Mouse (Mus musculus) heart, adult 2 months (tissue): ENCODE measurements at regions not wholly inside any gene's neighbourhood (a gene's known extent, or its start where the extent isn't known, plus 50 kb on each side); places are given as distances from the start of the nearest gene placed in this dataset.

Source experiments
- DNase-seq, 2 experiments: peaks; one replicate each; pipeline ENCODE4 v3.0.0; 2021
- H3K27ac ChIP-seq: fragments of 200-600 bp; 2 replicates; pipeline ENCODE4 v1.8.1; 2022
- H3K27me3 ChIP-seq: fragments of 200-500 bp; 2 replicates; pipeline ENCODE4 v1.6.1; 2012; ENCODE audit warnings: mild to moderate bottlenecking, low read length, inconsistent platforms, mixed read lengths; ENCODE audit not compliant: control insufficient read depth, insufficient read depth
- H3K36me3 ChIP-seq: fragments of 200-500 bp; 2 replicates; pipeline ENCODE4 v1.6.1; 2012; ENCODE audit warnings: low read length, inconsistent platforms; ENCODE audit not compliant: control insufficient read depth, insufficient read depth
- H3K4me1 ChIP-seq: fragments of 200-500 bp; 2 replicates; pipeline ENCODE4 v1.6.1; 2011; ENCODE audit warnings: low read length; ENCODE audit not compliant: control insufficient read depth, insufficient read depth
- H3K4me3 ChIP-seq: fragments of 200-600 bp; 2 replicates; pipeline ENCODE4 v1.8.1; 2022
- H3K79me2 ChIP-seq: fragments of 200-500 bp; replicated peaks from 2 replicates; pipeline ENCODE4 v1.6.1; 2012; ENCODE audit warnings: mild to moderate bottlenecking, inconsistent platforms, low read length, moderate library complexity, mixed read lengths; ENCODE audit not compliant: control insufficient read depth, insufficient read depth
- H3K9ac ChIP-seq: fragments of 200-500 bp; 2 replicates; pipeline ENCODE4 v1.6.1; 2012; ENCODE audit warnings: low read depth, mild to moderate bottlenecking, control low read depth, inconsistent platforms, low read length, mixed read lengths
- CTCF ChIP-seq: fragments of 200-600 bp; IDR thresholded peaks from 2 replicates; pipeline ENCODE4 v1.8.1; 2022; ENCODE audit warnings: antibody characterized with exemption, mild to moderate bottlenecking, moderate library complexity
- EP300 ChIP-seq: fragments of 200-500 bp; IDR thresholded peaks from 2 replicates; pipeline ENCODE4 v1.6.1; 2011; ENCODE audit warnings: low read depth, low read length, control low read depth; ENCODE audit not compliant: insufficient read depth
- POLR2A ChIP-seq: fragments of 200-500 bp; IDR thresholded peaks from 2 replicates; pipeline ENCODE4 v1.6.1; 2011; ENCODE audit warnings: mild to moderate bottlenecking, low read depth, low read length, control low read depth; ENCODE audit not compliant: insufficient read depth
- WGBS: fragments of 180-500 bp; shearing (Covaris S2); methylation state at CpG from one replicate; pipeline ENCODE4 v1.1.7; 2018; 5-methylcytosine and 5-hydroxymethylcytosine counted together
- intact Hi-C: fragments of 180-260 bp; cut with DNase I; formaldehyde crosslinking; loops from one replicate; pipeline ENCODE4 v1.15.1; 2025

DNA sequence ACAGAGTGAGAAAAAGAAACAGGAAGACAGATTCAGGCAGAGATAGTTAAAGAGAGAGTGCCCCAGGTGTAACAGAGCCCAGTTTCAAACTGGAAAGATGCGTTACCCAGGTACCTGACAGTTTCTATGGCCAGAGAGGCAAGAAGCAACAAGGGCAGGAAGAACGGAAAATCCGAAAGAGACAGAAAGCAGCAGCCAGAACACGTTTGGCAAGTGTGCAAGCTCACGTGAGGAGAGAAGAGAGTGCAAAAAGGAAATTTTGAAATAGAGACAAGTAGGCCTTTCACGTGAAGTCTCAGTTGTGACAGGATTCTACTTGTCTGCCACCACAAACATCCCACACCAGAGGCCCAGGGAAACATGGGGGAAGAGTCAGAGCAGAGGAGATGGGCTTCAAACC lies 259.8 kb downstream of the Gm11361 start:
- Histone ChIP-seq H3K36me3 (no peaks in the 10 kb centered on the region), H3K27me3 (no peaks in the 10 kb centered on the region), H3K27ac (no peak overlapping the region), H3K4me3 (no peak overlapping the region), H3K4me1 (peaks cover 10% of the 10 kb centered on the region), H3K9ac (no peak overlapping the region), H3K79me2 (no peaks in the 10 kb centered on the region)
- DNase-seq = no peak
- intact Hi-C loops = no loop called here
- TF ChIP-seq POLR2A = no peak
- TF ChIP-seq CTCF = no peak
- TF ChIP-seq EP300 = no peak
- 92% methylated on average over 6 of the region's 6 CpGs for WGBS

- Histone ChIP-seq H3K27me3 (no peaks in the 10 kb centered on the region), H3K4me1 (peaks cover 12% of the 10 kb centered on the region), H3K36me3 (no peaks in the 10 kb centered on the region), H3K4me3 (no peak overlapping the region), H3K9ac (no peak overlapping the region), H3K27ac (no peak overlapping the region), H3K79me2 (no peaks in the 10 kb centered on the region)
- DNase-seq = no peak
- 83% methylated on average over 2 of the region's 2 CpGs for WGBS
- no peak for TF ChIP-seq CTCF
- no peak for TF ChIP-seq POLR2A
- TF ChIP-seq EP300 = no peak
- intact Hi-C loops = no loop called here
Observed at GRCm38 (mm10) chr13:28516636-28517035, 259.3 kb downstream of the Gm11361 start.

- Histone ChIP-seq H3K4me1 (peaks cover 6% of the 10 kb centered on the region), H3K36me3 (no peaks in the 10 kb centered on the region), H3K27me3 (no peaks in the 10 kb centered on the region), H3K27ac (no peak overlapping the region), H3K4me3 (no peak overlapping the region), H3K9ac (no peak overlapping the region), H3K79me2 (no peaks in the 10 kb centered on the region)
- intact Hi-C loops = loop anchor here (5.0 kb wide), 1 partner anchor 438 kb away; the partner anchor contains the start of gene Sox4
- TF ChIP-seq EP300 (no peak), CTCF (peak; percentile 43)
- no peak for DNase-seq
Observed at GRCm38 (mm10) chr13:28514245-28514644, 256.9 kb downstream of the Gm11361 start.

GRCm38 (mm10) chr13:28513336-28513735 lies 256.0 kb downstream of the Gm11361 start:
- Histone ChIP-seq H3K4me1 (peaks cover 5% of the 10 kb centered on the region), H3K36me3 (no peaks in the 10 kb centered on the region), H3K79me2 (no peaks in the 10 kb centered on the region), H3K27me3 (no peaks in the 10 kb centered on the region), H3K4me3 (no peak overlapping the region), H3K27ac (peak overlapping the region; percentile 57), H3K9ac (no peak overlapping the region)
- intact Hi-C loops = loop anchor here (5.0 kb wide), 1 partner anchor 439 kb away; the partner anchor contains the start of gene Sox4
- TF ChIP-seq CTCF = no peak
- TF ChIP-seq POLR2A = no peak
- no peak for TF ChIP-seq EP300
- WGBS = 85% methylated on average over 7 of the region's 7 CpGs
- DNase-seq = no peak

DNA sequence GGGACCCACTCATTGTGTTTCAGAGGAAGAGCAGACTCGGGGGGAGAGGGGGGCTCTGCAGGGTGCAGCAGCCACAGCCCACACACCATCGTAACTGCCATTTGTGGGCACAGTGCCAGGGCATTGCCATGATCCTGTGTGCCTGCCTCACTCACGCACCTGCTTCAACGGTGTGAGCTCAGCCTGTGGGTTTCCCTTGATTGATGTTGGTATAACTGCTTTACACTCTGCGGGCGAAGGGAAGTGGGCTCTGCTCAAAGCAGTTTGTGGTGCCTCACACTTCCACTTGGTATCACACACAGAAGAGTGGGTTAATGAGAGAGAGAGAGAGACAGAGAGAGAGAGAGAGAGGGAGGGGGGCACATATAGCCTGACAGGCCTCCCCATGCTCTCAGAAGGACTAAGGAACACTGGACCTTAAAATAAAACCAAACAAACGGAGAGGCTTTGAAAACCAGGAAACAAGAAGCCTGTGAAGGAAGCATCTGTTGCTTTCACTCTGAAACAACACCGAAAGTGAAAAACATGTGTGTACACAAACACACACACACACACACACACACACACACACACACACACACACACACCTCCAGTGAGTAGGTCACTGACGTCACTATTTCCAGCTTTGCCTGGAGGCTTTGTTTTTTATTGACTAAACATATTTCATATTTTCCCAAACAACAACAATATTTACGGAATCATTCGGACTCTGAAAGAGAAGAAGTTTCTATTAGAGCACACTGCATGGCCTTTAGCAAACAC lies 255.4 kb downstream of the Gm11361 start:
- Histone ChIP-seq H3K9ac (peak overlapping the region; percentile 26), H3K4me3 (no peak overlapping the region), H3K27ac (peak overlapping the region; percentile 62), H3K36me3 (no peaks in the 10 kb centered on the region), H3K4me1 (peaks cover 7% of the 10 kb centered on the region), H3K27me3 (no peaks in the 10 kb centered on the region), H3K79me2 (no peaks in the 10 kb centered on the region)
- 44% methylated on average over 11 of the region's 11 CpGs for WGBS
- DNase-seq = peak; percentile 23 to 50
- intact Hi-C loops = loop anchor here (5.0 kb wide), 1 partner anchor 440 kb away; the partner anchor contains the start of gene Sox4
- TF ChIP-seq CTCF (no peak), EP300 (no peak), POLR2A (no peak)

GRCm38 (mm10) chr13:28508184-28508583 lies 250.9 kb downstream of the Gm11361 start:
- no peak for DNase-seq
- Histone ChIP-seq H3K27me3 (no peaks in the 10 kb centered on the region), H3K36me3 (no peaks in the 10 kb centered on the region; the same call in 1 of the 2 replicates), H3K4me1 (peaks cover 10% of the 10 kb centered on the region), H3K9ac (no peak overlapping the region), H3K79me2 (no peaks in the 10 kb centered on the region), H3K27ac (peak overlapping the region; percentile 32), H3K4me3 (no peak overlapping the region)
- intact Hi-C loops = loop anchor here (10.0 kb wide), 2 partner anchors 247 to 1447 kb away; no protein-coding TSS in a partner anchor
- 25% methylated on average over 2 of the region's 2 CpGs for WGBS
- TF ChIP-seq POLR2A (no peak), EP300 (no peak), CTCF (no peak)
